Mouse (Mus musculus) G1E (cell line): ENCODE measurements around the gene Slfn14. TPM values are rescaled to one million over a fixed set of nuclear protein-coding genes. Genes with fewer than 3 reads are reported as not detected.
A peak's percentile ranks its signal among the peaks of the same experiment; 100 is the strongest.

Experiments used
- ATAC-seq: 2 replicates; pipeline ENCODE4 v1.8.0; 2016; ENCODE audit warnings: mild to moderate bottlenecking; ENCODE audit not compliant: insufficient number of reproducible peaks, poor library complexity, low FRiP score, severe bottlenecking; ENCODE audit errors: extremely low read depth
- DNase-seq: peaks from one replicate; pipeline ENCODE4 v3.0.0; 2012; ENCODE audit warnings: low spot score
- H3K27me3 ChIP-seq: 2 replicates; pipeline ENCODE4 v1.6.1; 2012; ENCODE audit warnings: mild to moderate bottlenecking, low read length, inconsistent platforms; ENCODE audit not compliant: insufficient read depth
- H3K36me3 ChIP-seq: replicated peaks from 2 replicates; pipeline ENCODE3; 2012; ENCODE audit warnings: mild to moderate bottlenecking, inconsistent platforms
- H3K4me1 ChIP-seq: 2 replicates; pipeline ENCODE4 v1.6.1; 2012; ENCODE audit warnings: low read depth, low read length, inconsistent platforms, mixed read lengths; ENCODE audit not compliant: insufficient read depth
- H3K4me3 ChIP-seq: 2 replicates; pipeline ENCODE4 v1.5.1; 2012; ENCODE audit warnings: low read depth, mild to moderate bottlenecking, inconsistent platforms, low read length, moderate library complexity, mixed read lengths
- H3K9me3 ChIP-seq: replicated peaks from 2 replicates; pipeline ENCODE4 v1.6.1; 2012; ENCODE audit warnings: inconsistent platforms
- CTCF ChIP-seq: IDR thresholded peaks from 2 replicates; pipeline ENCODE4 v1.5.1; 2012; ENCODE audit warnings: low read depth, low read length, inconsistent platforms, mixed read lengths
- GATA1 ChIP-seq: IDR thresholded peaks from 2 replicates; pipeline ENCODE4 v1.6.1; 2012; ENCODE audit warnings: borderline replicate concordance, low read length, inconsistent platforms, mixed read lengths
- GATA2 ChIP-seq: IDR thresholded peaks from 2 replicates; pipeline ENCODE4 v1.6.1; 2012; ENCODE audit warnings: low read depth, low read length, inconsistent platforms, borderline replicate concordance
- POLR2AphosphoS5 ChIP-seq: IDR thresholded peaks from 2 replicates; pipeline ENCODE4 v1.6.1; 2012; ENCODE audit warnings: low read depth, low read length, inconsistent platforms; ENCODE audit not compliant: insufficient replicate concordance
- TAL1 ChIP-seq: conservative IDR thresholded peaks from 2 replicates; pipeline ENCODE4 v1.6.1; 2012; ENCODE audit warnings: low read depth, low read length, inconsistent platforms, mixed read lengths
- polyA plus RNA-seq: library from polyadenylated mRNA; stranded (reverse); fragments of >175 nt; gene quantifications from 2 replicates; pipeline ENCODE4 v1.2.3, GENCODE M21; 2012
- total RNA-seq, 2 experiments: library from RNA; stranded (forward) in 1 of 2; stranded (reverse) in 1 of 2; fragments of 200-1000 nt in 1 of 2; fragments of >200 nt in 1 of 2; fragmentation: Nextera tagmentation in 1 of 2; gene quantifications; 2 replicates each; pipeline ENCODE4 v1.2.3; 2014 to 2017

Slfn14 gene
- total and polyA plus RNA-seq, 3 experiments, result 0.17 to 25.5 (median 1.8) TPM

- no peaks in the 10 kb centered on the region for H3K27me3 ChIP-seq
- ATAC-seq (no peak), DNase-seq (no peak)
- no peaks in the 10 kb centered on the region for H3K9me3 ChIP-seq
- peaks cover 36% of the 10 kb centered on the region for H3K4me1 ChIP-seq
- TF ChIP-seq GATA1 (no peak), POLR2AphosphoS5 (no peak), TAL1 (no peak), CTCF (no peak), GATA2 (no peak)
- H3K4me3 ChIP-seq, result no peak overlapping the region
- peaks cover 43% of the 10 kb centered on the region for H3K36me3 ChIP-seq
Measured at GRCm38 (mm10) chr11:83304485-83304884, 18.0 kb upstream of the Slfn14 start.

GRCm38 (mm10) chr11:83303751-83304150, 17.2 kb upstream of the Slfn14 start:
- peak overlapping the region; percentile 50; the same call in 1 of the 2 replicates for H3K4me3 ChIP-seq
- no peaks in the 10 kb centered on the region for H3K9me3 ChIP-seq
- ATAC-seq (no peak), DNase-seq (no peak)
- H3K27me3 ChIP-seq, result no peaks in the 10 kb centered on the region
- peaks cover 36% of the 10 kb centered on the region for H3K4me1 ChIP-seq
- no peak for TF ChIP-seq POLR2AphosphoS5
- TF ChIP-seq GATA1, result no peak
- TF ChIP-seq TAL1, result no peak
- no peak for TF ChIP-seq GATA2
- no peak for TF ChIP-seq CTCF
- H3K36me3 ChIP-seq, result peaks cover 38% of the 10 kb centered on the region

DNA sequence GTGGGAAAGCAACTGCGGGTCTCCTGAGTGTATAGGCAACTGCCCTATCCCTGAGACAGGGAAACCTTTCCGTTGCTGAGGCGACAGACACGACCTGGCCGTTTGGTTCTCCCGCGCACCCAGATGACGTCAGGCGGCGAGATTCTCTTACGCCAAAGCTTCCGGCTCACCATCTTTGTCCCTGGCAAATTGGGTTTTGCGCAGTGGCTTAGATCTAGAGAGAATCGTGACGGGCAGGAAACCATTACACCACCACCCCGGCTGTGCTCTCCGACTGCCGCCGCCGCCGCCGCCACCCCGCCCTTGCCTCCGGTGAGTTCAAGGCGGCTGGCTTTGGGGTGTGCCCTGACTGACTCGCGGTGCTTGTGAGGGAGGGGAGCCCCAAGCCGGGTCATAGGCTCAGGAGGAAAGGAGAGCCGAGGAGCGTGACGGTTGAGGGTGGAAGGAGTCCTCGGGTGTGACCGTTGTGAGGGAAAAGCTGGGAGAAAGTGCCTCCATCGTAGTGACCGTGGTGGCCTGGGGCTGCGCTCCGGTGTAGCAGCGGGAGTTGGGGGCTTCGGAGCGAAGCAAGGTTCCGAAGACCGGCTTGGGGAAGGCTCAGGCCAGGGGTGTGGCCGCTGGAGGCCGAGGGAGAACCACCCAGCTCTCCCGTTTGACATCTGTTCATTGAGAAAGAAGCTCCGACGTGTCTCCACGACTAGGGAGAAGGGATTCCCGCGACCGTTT, 16.2 kb upstream of the Slfn14 start, which contains the start of gene Pex12:
Pex12 (minus strand) TSS at position 61 of the 726 bp plus-strand sequence.
- Histone ChIP-seq H3K36me3 (peaks cover 28% of the 10 kb centered on the region), H3K4me3 (peak within 1 kb of the TSS; percentile 93), H3K4me1 (peaks cover 43% of the 10 kb centered on the region), H3K27me3 (no peaks in the 10 kb centered on the region), H3K9me3 (no peaks in the 10 kb centered on the region)
- ATAC-seq (peak; percentile 47), DNase-seq (peak; percentile 67)
- TF ChIP-seq TAL1 (no peak), POLR2AphosphoS5 (no peak), GATA1 (no peak), GATA2 (no peak), CTCF (no peak)

- Histone ChIP-seq H3K36me3 (peaks cover 34% of the 10 kb centered on the region), H3K4me3 (peak overlapping the region; percentile 93), H3K9me3 (no peaks in the 10 kb centered on the region), H3K4me1 (peaks cover 49% of the 10 kb centered on the region), H3K27me3 (no peaks in the 10 kb centered on the region)
- TF ChIP-seq GATA1, result no peak
- TF ChIP-seq GATA2, result no peak
- TF ChIP-seq TAL1, result no peak
- TF ChIP-seq POLR2AphosphoS5, result no peak
- no peak for TF ChIP-seq CTCF
- no peak for DNase-seq
- no peak for ATAC-seq
Measured at GRCm38 (mm10) chr11:83302124-83302523, 15.6 kb upstream of the Slfn14 start.

- DNase-seq, result no peak
- no peak for ATAC-seq
- H3K27me3 ChIP-seq, result no peaks in the 10 kb centered on the region
- no peak for TF ChIP-seq CTCF
- no peak for TF ChIP-seq GATA1
- TF ChIP-seq POLR2AphosphoS5, result no peak
- no peak for TF ChIP-seq GATA2
- TF ChIP-seq TAL1, result no peak
- H3K9me3 ChIP-seq, result no peaks in the 10 kb centered on the region
- H3K4me1 ChIP-seq, result peaks cover 49% of the 10 kb centered on the region
- no peak overlapping the region for H3K4me3 ChIP-seq
- peaks cover 35% of the 10 kb centered on the region for H3K36me3 ChIP-seq
Measured at GRCm38 (mm10) chr11:83301431-83301831, 14.9 kb upstream of the Slfn14 start.

- DNase-seq (no peak), ATAC-seq (no peak)
- Histone ChIP-seq H3K27me3 (no peaks in the 10 kb centered on the region), H3K4me3 (peak overlapping the region; percentile 79; the same call in 1 of the 2 replicates), H3K4me1 (peaks cover 61% of the 10 kb centered on the region), H3K36me3 (peaks cover 45% of the 10 kb centered on the region), H3K9me3 (no peaks in the 10 kb centered on the region)
- TF ChIP-seq TAL1 (no peak), GATA2 (no peak), GATA1 (no peak), CTCF (no peak), POLR2AphosphoS5 (no peak)
Measured at GRCm38 (mm10) chr11:83299724-83300123, 13.2 kb upstream of the Slfn14 start.
